ENCODE assay signal across 8 mouse cellular contexts in the genomic region with DNA sequence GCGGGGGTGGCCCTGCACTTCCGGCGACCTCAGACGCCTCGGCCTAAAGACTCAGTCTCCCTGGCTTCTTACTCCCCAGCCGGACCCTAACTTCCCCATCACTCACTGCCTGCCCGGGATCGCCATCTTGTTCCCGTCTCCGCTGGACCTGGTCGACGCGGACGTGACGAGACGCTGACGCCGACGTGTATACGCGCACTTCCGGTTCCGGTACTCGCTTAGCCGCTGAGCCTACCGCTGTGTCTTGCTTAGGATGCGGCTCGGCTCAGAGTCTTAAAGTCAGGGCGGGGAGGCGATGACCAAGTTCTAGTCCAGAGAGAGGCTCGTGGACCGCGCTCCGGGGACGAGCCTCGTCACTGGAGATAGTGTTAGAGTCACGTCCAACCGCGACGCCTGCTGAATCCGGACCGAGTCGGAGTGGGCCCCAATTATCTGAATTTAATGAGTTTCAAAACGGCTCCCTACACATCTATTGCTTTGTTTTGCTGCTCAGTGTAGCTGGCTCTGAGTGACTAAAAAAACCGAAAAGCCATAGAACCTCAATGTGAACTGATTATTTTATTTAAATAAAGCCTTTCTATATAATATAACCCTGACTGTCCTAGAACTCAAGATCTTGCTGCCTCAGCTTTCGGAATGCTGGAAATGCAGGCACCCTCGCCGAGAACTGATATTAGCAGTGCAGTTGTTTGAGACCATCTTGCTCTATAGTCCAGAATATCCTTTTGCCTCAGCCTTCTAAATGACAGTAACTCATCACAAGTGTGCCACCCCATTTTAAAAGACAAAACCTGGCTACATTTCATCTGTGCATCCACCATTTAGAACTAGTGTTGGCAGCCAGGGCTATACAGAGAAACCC. TPM values are rescaled to one million over a fixed set of nuclear protein-coding genes. Genes with fewer than 3 reads are reported as not detected.
A peak's percentile ranks its signal among the peaks of the same experiment; 100 is the strongest.
DNase-seq lines count a peak whose midpoint lies in the region; ATAC-seq and TF ChIP-seq lines count a peak whose summit lies in the region.

TSS of gene Nsrp1 (minus strand) at position 163 of the 862 bp plus-strand sequence.

- in situ Hi-C loops in Patski (cut with MboI; ENCODE audit: low pct_unique_long_range_greater_than_20kb) = no loop called here

- H3K27ac ChIP-seq in hindbrain, embryonic 14.5 days = peak within 1 kb of the TSS; percentile 90

- peaks cover 19% of the 10 kb centered on the region for H3K27me3 ChIP-seq in Patski
- 0 out of 2 replicates have a peak, but pooled peaks cover 3% of the 10 kb centered on the region for H3K27me3 ChIP-seq in hindbrain, embryonic 14.5 days (ENCODE audit: control insufficient read depth, insufficient read depth, low read length)

- H3K36me3 ChIP-seq in hindbrain, embryonic 14.5 days (replicated peaks; ENCODE audit: control insufficient read depth, insufficient read depth) = peaks cover 28% of the 10 kb centered on the region

- peak within 1 kb of the TSS; percentile 70 for H3K9ac ChIP-seq in hindbrain, embryonic 14.5 days

- ATAC-seq in Patski = peak; percentile 87
- ATAC-seq in hindbrain, embryonic 14.5 days (ENCODE audit: low FRiP score) = peak; percentile 97

- POLR2A ChIA-PET in Patski (lab: Charles Lee) = interaction anchor here (1.0 kb wide), 1 partner anchor 411 kb away, joined by 10 read pairs; no protein-coding TSS in a partner anchor

- no peak for TF ChIP-seq CTCF in Patski (IDR thresholded peaks at IDR 0.05)

- H3K4me2 ChIP-seq in hindbrain, embryonic 14.5 days (replicated peaks) = peak within 1 kb of the TSS; percentile 67

- CTCF ChIA-PET in Patski (lab: Charles Lee) = no interaction called here

- DNase-seq in Patski (ENCODE audit: low read depth, low spot score) = peak; percentile 58
- DNase-seq in cerebellum, postnatal 14 days = peak; percentile 91 to 95
- peak; percentile 86 to 89 for DNase-seq in frontal cortex, postnatal 14 days (ENCODE audit: low spot score in 2 of 2)
- peak; percentile 97 for DNase-seq in hindbrain, embryonic 14.5 days (ENCODE audit: low spot score)
- DNase-seq in layer of hippocampus, postnatal 36 days = peak; percentile 92 to 93
- DNase-seq in lung, postnatal 36 days = peak; percentile 96
- peak; percentile 96 for DNase-seq in retina, postnatal 1 day
- DNase-seq in urinary bladder, adult 18-20 months (ENCODE audit: low spot score in 2 of 2) = peak; percentile 79 to 89

- H3K4me3 ChIP-seq in hindbrain, embryonic 14.5 days (replicated peaks; ENCODE audit: low read length) = peak within 1 kb of the TSS; percentile 64

- no peaks in the 10 kb centered on the region for H3K9me3 ChIP-seq in hindbrain, embryonic 14.5 days (ENCODE audit: control insufficient read depth, low read length)

- 4% methylated on average over 48 of the region's 48 CpGs for WGBS in hindbrain, embryonic 14.5 days

- H3K4me1 ChIP-seq in hindbrain, embryonic 14.5 days (replicated peaks; ENCODE audit: control insufficient read depth, insufficient read depth, low read length) = no peaks in the 10 kb centered on the region; the same call in 1 of the 2 replicates

RNA-seq across cellular contexts. Expression of gene Nsrp1, which starts in this region (rescaled TPM):
- polyA plus RNA-seq in Patski (2021) = 33.8 TPM
- polyA plus RNA-seq in hindbrain, embryonic 14.5 days (2014; fragmentation: Nextera tagmentation; extraction: Ambion mirVana) = 35.2 and 45.6 TPM in 2 replicates
- total RNA-seq in layer of hippocampus, postnatal 36 days (2021) = 10 to 100 TPM; 16.3 to 17.8 TPM

Comparison
In these comparisons a context has a peak if more than half of its experiments do, and no peak if none do; other contexts are left out.
1. Peak in every context shown above with its lines: DNase-seq, ATAC-seq, H3K4me3 ChIP-seq and H3K27ac ChIP-seq.